Mouse (Mus musculus) embryonic facial prominence, embryonic 15.5 days (tissue): ENCODE results near the gene Arhgap36. TPM values are rescaled to one million over a fixed set of nuclear protein-coding genes. Genes with fewer than 3 reads are reported as not detected.

Experiments
- ATAC-seq: fragments of 200-750 bp; cut with Nextera tagmentation; 2 replicates; pipeline ENCODE4 v1.8.0; 2017; ENCODE audit warnings: low read depth, moderate TSS enrichment; ENCODE audit not compliant: insufficient number of reproducible peaks, low FRiP score, low TSS enrichment
- H3K27ac ChIP-seq: fragments of 300-500 bp; sonication (generic); replicated peaks from 2 replicates; pipeline ENCODE4 v1.5.1; 2015; ENCODE audit warnings: mild to moderate bottlenecking, inconsistent platforms
- H3K27me3 ChIP-seq: fragments of 300-500 bp; sonication (generic); 2 replicates; pipeline ENCODE4 v1.6.1; 2015; ENCODE audit warnings: inconsistent platforms
- H3K36me3 ChIP-seq: fragments of 300-500 bp; sonication (generic); 2 replicates; pipeline ENCODE4 v1.6.1; 2015; ENCODE audit warnings: mild to moderate bottlenecking, inconsistent platforms
- H3K4me1 ChIP-seq: fragments of 300-500 bp; sonication (generic); 2 replicates; pipeline ENCODE4 v1.6.1; 2015; ENCODE audit warnings: inconsistent platforms
- H3K4me2 ChIP-seq: fragments of 300-500 bp; sonication (generic); replicated peaks from 2 replicates; pipeline ENCODE4 v1.6.1; 2015; ENCODE audit warnings: mild to moderate bottlenecking, inconsistent platforms
- H3K4me3 ChIP-seq: fragments of 300-500 bp; sonication (generic); replicated peaks from 2 replicates; pipeline ENCODE4 v1.5.1; 2015; ENCODE audit warnings: mild to moderate bottlenecking, inconsistent platforms
- H3K9ac ChIP-seq: fragments of 300-500 bp; sonication (generic); 2 replicates; pipeline ENCODE4 v1.6.1; 2015; ENCODE audit warnings: inconsistent platforms
- H3K9me3 ChIP-seq: fragments of 300-500 bp; sonication (generic); replicated peaks from 2 replicates; pipeline ENCODE4 v1.6.1; 2016; ENCODE audit warnings: inconsistent platforms
- WGBS: fragments of 180-500 bp; shearing (Covaris S2); methylation state at CpG from one replicate; pipeline ENCODE4 v1.1.7; 2015; 5-methylcytosine and 5-hydroxymethylcytosine counted together
- polyA plus RNA-seq: library from polyadenylated mRNA; unstranded; fragments of >200 nt; fragmentation: Nextera tagmentation; extraction: Ambion mirVana; gene quantifications from 2 replicates; pipeline ENCODE4 v1.2.1, GENCODE M21; 2015

Arhgap36 gene
- polyA plus RNA-seq = 17.2 and 23.5 TPM in 2 replicates

DNA sequence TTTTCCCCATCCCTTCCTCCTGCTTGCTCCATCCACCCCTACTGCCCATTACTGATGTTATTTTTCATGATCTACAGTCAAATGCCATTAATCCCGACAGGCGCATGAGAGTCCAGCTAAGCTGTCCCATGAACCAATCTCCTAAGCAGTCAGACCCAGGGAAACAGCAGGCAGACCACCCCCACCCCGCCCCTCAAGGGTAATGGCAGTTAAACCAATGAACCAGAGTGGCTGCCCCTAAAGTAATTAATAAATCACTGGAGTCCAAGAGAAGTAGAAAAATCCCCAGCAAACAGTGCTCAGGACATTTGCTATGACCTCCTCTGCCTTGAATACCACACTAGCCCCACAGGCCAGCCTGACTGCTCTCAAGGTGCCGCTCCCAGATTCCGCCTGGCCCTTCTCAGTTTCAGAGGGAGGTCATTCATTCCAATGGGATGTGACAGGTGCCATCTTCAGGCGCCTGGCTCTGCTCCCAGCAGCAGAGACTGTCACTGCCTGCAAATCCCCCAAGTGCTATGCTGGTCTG, at the start of gene Arhgap36:
TSS of gene Arhgap36 (plus strand) at position 504 of the 529 bp plus-strand sequence.
- Histone ChIP-seq H3K4me2 (no peak within 1 kb of the TSS), H3K27me3 (no peaks in the 10 kb centered on the region; the same call in 1 of the 2 replicates), H3K36me3 (no peaks in the 10 kb centered on the region), H3K27ac (no peak within 1 kb of the TSS), H3K4me3 (no peak within 1 kb of the TSS), H3K9me3 (no peaks in the 10 kb centered on the region), H3K4me1 (no peaks in the 10 kb centered on the region), H3K9ac (no peak within 1 kb of the TSS)
- ATAC-seq = no peak
- WGBS = 57% methylated on average over 6 of the region's 6 CpGs

DNA sequence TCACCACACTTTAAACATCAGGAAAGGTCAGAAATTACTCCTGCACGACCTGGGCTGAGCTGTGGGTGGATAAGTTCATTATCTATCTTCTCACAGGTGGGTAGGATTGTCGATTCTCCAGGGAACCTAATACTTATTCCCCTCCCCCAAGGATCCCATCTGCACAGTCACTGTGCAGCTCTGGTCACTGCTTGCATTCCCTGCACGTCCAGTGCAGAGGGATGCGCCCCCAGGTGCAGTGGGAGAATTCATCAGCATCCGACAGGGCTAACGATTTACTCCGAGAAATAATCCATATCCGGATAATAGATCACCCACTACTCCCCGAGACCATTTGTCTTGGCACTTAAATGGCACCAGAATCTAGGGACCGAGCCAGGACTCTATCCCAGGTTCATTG, 6.0 kb upstream of the Arhgap36 start:
- H3K4me1 ChIP-seq = no peaks in the 10 kb centered on the region
- H3K9me3 ChIP-seq = no peaks in the 10 kb centered on the region
- no peaks in the 10 kb centered on the region for H3K36me3 ChIP-seq
- H3K4me2 ChIP-seq = no peak overlapping the region
- H3K4me3 ChIP-seq = no peak overlapping the region
- H3K9ac ChIP-seq = no peak overlapping the region
- no peak overlapping the region for H3K27ac ChIP-seq
- 67% methylated on average over 10 of the region's 10 CpGs for WGBS
- H3K27me3 ChIP-seq = no peaks in the 10 kb centered on the region; the same call in 1 of the 2 replicates
- ATAC-seq = no peak

DNA sequence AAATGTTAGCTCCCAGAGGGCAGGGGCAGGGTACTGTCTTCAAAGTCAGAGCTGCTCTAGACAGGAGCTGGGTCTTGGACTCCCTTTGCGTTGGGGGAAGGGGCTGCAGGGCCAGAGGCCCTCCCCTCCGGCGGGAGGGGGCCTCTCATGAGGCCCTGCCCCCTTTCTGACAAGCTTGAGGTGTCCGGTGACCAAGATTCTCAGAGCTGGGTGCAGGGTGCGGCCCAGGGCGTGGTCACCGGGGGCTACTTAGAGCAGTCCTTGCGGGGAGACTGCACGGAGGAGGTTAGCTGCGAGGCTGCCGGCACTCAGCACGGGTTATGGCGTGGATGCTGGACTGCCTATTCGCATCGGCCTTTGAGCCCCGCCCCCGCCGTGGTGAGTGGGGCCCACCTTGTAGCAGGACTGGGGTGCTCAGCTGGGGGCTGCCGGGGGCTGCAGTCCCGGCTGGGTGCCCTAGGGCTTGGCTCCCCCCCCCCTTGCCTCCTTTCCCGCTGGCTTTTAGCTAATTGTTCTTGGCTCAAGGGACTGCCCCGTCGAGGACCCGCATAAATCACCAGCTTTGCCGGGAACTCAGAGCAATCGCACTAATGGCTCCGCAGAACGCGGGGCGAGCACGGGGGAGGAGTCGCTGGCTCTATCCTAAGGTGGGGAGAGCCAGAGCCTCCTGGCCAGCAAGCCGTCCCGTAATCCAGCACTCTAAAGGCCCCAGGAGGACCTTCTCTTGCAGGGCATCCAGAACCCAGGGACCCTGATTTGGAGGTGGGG, 6.7 kb downstream of the Arhgap36 start:
- H3K4me2 ChIP-seq = peak overlapping the region; percentile 56
- no peak overlapping the region for H3K27ac ChIP-seq
- no peak overlapping the region for H3K9ac ChIP-seq
- WGBS = 25% methylated on average over 33 of the region's 34 CpGs
- H3K4me1 ChIP-seq = no peaks in the 10 kb centered on the region
- no peaks in the 10 kb centered on the region for H3K36me3 ChIP-seq
- no peak for ATAC-seq
- H3K4me3 ChIP-seq = peak overlapping the region; percentile 35
- no peaks in the 10 kb centered on the region for H3K9me3 ChIP-seq
- peaks cover 4% of the 10 kb centered on the region; the same call in 1 of the 2 replicates for H3K27me3 ChIP-seq

DNA sequence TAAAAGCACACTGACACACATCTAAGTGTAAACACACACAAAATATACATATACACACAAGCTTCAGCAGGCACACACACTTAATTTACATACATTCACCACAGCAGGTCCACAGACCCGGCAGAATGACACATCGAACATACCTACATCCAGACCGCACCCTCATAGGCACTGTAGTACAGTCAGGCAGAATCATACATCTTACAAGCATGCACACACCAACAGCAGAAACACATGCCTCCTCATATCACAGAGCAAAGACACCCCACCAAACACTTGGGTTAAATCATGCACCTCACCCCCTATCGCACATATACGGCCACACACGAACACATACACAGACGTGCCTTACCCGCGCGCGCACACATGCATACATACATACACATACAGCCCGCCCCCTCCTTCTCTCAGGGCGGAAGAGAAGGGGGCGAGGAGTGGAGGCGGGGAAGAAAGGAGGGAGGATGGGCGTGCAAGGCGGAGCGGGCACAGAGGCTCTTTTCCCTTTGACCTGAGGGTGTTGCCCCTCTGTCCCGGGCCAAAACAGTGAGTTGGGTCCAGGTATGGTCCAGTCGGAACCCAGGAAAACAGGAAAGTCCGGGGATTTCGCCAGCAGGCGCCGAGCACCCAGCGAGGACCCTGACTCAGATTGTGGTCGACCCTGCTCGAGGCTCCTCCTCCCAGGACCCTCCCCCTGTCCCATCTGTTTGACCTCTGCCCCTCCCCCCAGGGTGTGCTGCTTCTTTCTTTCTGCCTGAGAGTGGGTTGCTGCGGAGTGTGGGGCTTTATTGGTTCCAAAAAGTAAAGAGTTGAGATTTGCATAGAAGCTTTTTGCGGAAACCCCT, 16.4 kb downstream of the Arhgap36 start:
- H3K4me3 ChIP-seq = peak overlapping the region; percentile 34
- H3K36me3 ChIP-seq = no peaks in the 10 kb centered on the region
- peaks cover 4% of the 10 kb centered on the region; the same call in 1 of the 2 replicates for H3K27me3 ChIP-seq
- no peak overlapping the region for H3K9ac ChIP-seq
- no peaks in the 10 kb centered on the region for H3K9me3 ChIP-seq
- H3K27ac ChIP-seq = no peak overlapping the region
- H3K4me2 ChIP-seq = peak overlapping the region; percentile 53
- no peak; the same call in 1 of the 2 replicates for ATAC-seq
- 18% methylated on average over 23 of the region's 29 CpGs for WGBS
- H3K4me1 ChIP-seq = no peaks in the 10 kb centered on the region

DNA sequence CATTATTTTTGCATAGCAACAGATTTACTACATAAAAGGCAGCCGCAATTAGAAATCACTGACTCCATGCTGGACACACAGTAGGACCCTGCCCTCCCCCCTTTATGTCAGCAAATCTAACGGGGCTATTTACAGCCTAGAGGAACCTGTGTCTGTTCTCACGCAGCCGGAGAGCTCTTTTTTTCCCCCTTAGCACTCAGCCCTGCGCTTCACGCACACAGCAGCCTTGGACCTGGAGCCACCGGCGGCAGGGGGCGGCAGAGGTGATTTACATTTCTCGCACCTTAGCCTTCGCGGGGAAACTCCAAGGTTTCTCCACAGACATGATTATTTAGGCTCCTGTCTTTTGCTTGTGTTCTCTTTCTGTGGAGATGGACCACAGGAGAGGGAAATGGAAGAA, 17.1 kb downstream of the Arhgap36 start:
- 27% methylated on average over 12 of the region's 12 CpGs for WGBS
- no peaks in the 10 kb centered on the region for H3K4me1 ChIP-seq
- H3K9ac ChIP-seq = no peak overlapping the region
- H3K4me3 ChIP-seq = peak overlapping the region; percentile 34
- no peaks in the 10 kb centered on the region for H3K36me3 ChIP-seq
- H3K27ac ChIP-seq = no peak overlapping the region
- ATAC-seq = no peak
- peaks cover 4% of the 10 kb centered on the region for H3K27me3 ChIP-seq
- H3K9me3 ChIP-seq = no peaks in the 10 kb centered on the region
- H3K4me2 ChIP-seq = peak overlapping the region; percentile 53

DNA sequence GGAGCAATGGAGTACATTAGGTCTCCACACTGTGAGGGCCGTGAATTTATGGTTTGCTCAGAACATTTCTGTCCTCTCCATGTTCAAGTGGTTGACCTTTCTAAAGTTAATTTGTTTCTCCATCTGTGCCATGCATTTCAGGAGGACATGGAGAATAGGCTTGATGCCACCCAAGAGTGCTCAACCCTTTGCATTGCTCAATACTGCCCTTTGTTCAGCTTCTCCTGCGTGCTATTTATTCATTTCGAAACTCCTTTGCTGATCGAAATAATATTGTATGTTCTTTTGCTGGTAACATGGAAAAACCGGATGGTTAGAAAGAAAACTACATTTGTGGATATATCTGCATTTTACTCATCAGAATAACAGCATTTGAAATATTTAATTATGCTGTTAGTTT, 25.4 kb downstream of the Arhgap36 start:
- 77% methylated on average over 5 of the region's 5 CpGs for WGBS
- Histone ChIP-seq H3K27me3 (peaks cover 17% of the 10 kb centered on the region), H3K36me3 (no peaks in the 10 kb centered on the region), H3K9ac (no peak overlapping the region), H3K4me3 (no peak overlapping the region), H3K4me2 (no peak overlapping the region), H3K4me1 (no peaks in the 10 kb centered on the region), H3K27ac (no peak overlapping the region), H3K9me3 (no peaks in the 10 kb centered on the region)
- no peak for ATAC-seq

DNA sequence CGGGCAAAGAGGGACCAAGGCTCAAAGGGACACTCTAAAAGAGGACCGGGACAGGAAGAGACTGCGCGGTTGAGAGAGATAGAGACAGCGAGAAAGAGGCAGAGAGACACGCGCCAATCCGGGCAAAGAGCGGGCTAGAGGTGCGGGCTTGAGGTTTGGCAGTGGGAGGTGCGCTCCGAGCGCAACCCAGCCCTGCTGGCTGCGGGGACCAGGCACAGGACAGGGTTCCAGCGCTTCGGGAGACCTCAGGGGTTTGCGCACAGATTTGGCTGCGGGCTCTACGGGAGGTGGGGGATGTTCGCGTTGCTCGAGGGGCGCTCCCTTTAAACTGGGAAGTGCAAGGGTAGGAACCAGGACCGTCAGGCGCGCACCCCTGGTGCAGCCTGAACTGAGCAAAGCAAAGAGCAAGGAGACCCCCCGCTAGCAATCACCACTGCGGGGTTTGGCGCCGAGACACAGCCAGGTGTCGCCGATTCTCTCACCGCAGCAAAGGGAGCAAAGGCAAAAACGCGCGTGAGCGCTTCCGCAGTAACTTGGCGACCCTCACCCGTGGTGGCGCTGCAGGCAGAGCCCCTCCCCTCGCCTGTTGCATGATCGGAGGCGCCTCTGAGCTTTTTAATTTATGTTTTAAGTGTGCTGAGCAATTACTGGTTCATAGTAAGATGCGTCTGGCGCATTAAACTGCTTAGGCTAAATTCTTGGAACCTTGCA, 30.1 kb downstream of the Arhgap36 start:
- Histone ChIP-seq H3K4me1 (no peaks in the 10 kb centered on the region), H3K27ac (no peak overlapping the region), H3K36me3 (no peaks in the 10 kb centered on the region), H3K9me3 (no peaks in the 10 kb centered on the region), H3K4me3 (peak overlapping the region; percentile 29), H3K27me3 (peaks cover 32% of the 10 kb centered on the region), H3K4me2 (peak overlapping the region; percentile 49), H3K9ac (no peak overlapping the region)
- ATAC-seq = no peak
- WGBS = 13% methylated on average over 46 of the region's 46 CpGs

Other genes with a start within 250 kb of the Arhgap36 start
- gene Enox2, start 175.7 kb upstream of the Arhgap36 start, polyA plus RNA-seq = 6.3 and 6.6 TPM in 2 replicates
- gene Olfr1320, start 208.4 kb downstream of the Arhgap36 start, polyA plus RNA-seq = 0.12 TPM in 1 of 2 replicates, not detected in the other